Mouse (Mus musculus) R1 (cell line): Measurements from ENCODE around the gene Wdr53.

Source experiments
- DNase-seq: peaks from one replicate; pipeline ENCODE4 v3.0.0-alpha.2; 2018; ENCODE audit warnings: low read depth, low spot score

The Wdr53 gene

GRCm38 (mm10) chr16:32278396-32278795, 31.4 kb downstream of the Wdr53 start:
- no peak for DNase-seq

DNA sequence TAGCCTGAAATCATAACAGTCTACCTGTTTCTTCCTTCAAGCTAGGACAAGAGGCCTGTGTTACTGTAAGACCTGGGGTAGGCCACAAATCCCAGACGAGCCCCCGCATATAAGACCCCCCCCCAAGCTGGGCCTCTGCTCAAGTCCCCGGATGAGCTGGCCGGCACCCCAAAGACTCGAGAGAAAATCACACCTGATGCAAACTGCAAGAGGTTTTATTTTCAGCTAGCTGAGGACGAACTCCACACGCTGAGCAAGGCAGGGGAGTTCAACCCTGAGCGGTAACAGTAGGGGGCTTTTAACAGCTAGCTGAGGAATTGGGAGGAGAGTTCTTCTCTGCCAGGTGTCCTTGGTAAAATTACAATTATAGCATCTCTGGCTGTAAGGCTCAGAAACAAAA, 33.2 kb downstream of the Wdr53 start:
- DNase-seq, result peak; percentile 64

DNA sequence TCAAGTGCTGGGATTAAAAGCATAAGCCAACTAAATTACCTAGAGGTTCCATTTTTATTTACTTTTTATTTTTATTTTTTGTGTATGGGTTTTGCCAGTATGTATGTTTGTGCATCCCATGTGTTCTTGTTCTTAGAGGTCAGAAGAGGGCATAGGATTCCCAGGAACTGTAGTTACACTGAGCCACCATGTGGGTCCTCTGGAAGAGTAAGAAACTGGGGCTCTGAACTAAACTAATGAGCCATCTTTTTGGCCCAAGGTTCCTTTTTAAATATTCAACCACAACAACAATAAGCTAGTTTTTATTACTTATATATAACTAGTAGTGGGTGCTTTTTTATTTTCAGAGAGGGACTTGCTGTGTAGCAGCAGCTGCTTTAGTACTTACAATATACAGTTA, 35.6 kb downstream of the Wdr53 start:
- DNase-seq, result no peak

DNA sequence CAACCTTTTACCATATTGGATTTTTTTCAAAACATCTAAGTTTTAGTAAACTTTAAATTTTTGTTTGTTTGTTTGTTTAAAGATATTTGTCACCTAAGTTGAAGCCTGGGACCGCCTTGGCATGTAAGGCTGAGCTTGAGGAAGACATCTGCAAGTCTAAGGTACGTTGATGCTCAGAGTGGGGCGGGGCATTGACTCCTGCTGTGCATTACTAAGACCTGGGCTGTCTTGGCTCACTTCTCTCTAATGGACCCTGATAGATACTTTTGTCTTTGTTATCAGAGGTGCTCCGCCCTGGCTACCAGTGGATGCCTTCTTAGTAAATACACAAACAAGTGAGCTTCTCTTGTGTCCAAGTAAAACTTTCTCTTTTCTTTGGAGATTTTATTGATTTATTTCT, 44.8 kb downstream of the Wdr53 start:
- peak; percentile 89 for DNase-seq

GRCm38 (mm10) chr16:32299617-32300016, 52.6 kb downstream of the Wdr53 start:
- DNase-seq, result peak; percentile 57

GRCm38 (mm10) chr16:32303046-32303445, 56.0 kb downstream of the Wdr53 start:
- DNase-seq, result peak; percentile 99

DNA sequence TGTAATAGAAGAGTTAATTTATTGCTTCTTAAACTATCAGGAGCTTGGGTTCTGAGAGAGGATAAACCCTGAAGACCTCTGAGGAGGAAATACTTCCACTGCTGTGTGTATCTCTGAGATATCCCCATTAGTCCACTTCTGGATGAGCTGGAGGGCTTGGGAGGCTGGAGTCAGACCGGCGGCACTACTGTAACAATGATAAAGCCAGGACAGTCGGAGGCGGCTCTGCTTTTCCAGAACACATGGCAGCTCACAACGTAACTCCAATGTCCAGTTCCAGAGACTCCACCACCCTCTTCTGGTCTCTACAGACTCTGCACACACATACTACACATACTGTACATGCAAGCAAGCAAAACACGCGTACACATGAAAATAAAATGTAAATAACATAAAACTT, 56.9 kb downstream of the Wdr53 start:
- peak; percentile 67 for DNase-seq
